Mouse (Mus musculus): ENCODE measurements at regions not wholly inside any gene's neighbourhood (a gene's known extent, or its start where the extent isn't known, plus 50 kb on each side); places are given as distances from the start of the nearest gene placed in this dataset.

GRCm38 (mm10) chr3:149625497-149625896, 635.1 kb upstream of the Adgrl2 start:
- no peak for DNase-seq (ENCODE audit: low spot score in 2 of 2)

DNA sequence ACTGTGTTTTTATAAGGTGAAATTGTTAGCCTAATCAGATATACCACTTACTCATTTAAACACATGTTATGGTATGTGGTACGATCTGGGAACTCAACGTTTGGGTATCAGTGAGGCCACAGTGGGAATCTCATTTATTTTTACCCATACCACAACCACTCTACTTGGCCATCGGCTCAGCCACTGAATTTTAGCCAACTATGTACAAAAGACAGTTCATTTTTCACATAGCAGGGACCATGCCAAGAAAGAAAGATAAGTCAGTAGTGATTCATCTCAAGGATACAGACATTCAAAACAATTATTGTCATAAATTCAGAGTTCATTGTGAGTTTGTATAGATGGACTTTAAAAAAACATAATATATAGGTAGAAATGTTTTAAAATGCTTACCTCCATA, 634.7 kb upstream of the Adgrl2 start:
- no peak for DNase-seq (ENCODE audit: low spot score in 2 of 2)

DNA sequence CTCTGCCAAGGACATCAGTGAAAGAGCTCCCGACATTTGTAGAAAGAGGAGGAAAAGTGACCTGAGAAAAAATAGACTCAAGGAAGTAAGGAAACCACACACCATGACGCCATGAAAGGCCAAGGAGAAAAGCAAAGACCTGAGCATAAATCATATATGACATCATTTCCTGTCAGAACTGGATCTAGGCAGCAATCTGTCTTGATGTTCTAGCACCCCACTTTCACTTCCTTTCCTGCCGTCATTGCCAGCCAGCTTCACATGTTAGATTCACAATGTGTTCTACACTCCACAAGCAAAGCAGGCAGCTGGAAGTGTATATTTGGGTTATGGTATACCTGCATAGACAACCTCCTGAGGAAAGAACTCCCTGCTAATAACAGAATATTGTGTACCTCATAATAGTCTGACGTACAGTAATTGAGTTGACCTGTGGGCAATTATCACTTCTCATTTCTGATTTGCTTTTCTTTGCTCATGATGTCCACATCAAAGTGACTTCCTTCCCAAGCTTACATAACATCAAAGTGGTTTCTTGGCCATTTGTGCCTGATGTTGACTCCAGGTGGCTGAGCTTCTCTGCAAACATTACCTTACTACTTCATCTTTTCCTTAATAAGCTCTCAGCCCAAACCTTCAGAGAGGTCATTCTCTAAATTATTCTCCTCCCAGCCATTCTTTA, 633.6 kb upstream of the Adgrl2 start:
- DNase-seq (ENCODE audit: low spot score in 2 of 2) = no peak

DNA sequence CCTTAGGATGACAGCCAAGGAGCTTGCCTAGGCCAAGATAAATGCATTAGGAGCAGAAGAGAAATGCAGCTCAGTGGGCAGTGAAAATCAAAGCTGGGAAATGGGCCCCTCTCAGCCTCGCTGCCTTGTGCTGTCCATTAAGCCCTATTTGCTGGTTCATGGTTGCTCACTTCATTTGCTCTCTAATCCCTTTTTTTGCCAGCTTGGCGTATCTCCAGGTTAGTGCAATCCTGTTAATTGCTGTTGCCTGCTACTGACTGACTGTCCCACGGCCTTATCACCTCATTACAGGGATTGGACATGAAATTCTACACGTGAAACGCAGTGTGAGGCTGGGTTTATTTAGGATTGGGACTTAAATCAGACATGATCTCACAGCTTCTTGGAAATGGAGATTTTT, 613.5 kb upstream of the Adgrl2 start:
- no peak for DNase-seq (ENCODE audit: low spot score in 2 of 2)

- peak in 1 of 2 experiments; percentile 3 for DNase-seq (ENCODE audit: low spot score in 2 of 2)
These were observed 610.9 kb upstream of the Adgrl2 start for GRCm38 (mm10) chr3:149601276-149601675.

DNA sequence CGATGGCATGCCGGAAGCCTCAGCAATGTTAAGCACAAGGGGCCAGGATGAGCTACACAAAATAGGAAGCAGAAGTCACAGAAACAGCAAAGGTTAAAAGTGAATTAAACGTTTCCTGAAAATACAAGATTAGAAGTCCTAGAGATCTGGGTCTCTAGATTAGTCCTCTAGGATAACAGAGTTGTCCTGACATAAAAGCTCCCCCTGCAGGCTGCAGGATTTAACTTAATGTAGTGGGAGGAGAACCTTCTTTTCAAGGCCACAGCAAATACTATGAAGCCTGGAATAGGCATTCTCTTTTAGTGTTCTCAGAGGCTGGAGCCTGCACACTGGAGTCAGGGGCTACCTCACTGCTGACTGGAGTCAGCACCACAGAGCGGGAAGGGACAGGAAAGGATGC, 604.1 kb upstream of the Adgrl2 start:
- no peak for DNase-seq (ENCODE audit: low spot score in 2 of 2)

- no peak for DNase-seq (ENCODE audit: low spot score in 2 of 2)
These were observed 595.4 kb upstream of the Adgrl2 start for GRCm38 (mm10) chr3:149585769-149586168.

- DNase-seq (ENCODE audit: low spot score in 2 of 2) = no peak
These were observed 590.8 kb upstream of the Adgrl2 start for GRCm38 (mm10) chr3:149581141-149581540.

- no peak for DNase-seq (ENCODE audit: low spot score in 2 of 2)
These were observed 585.3 kb upstream of the Adgrl2 start for GRCm38 (mm10) chr3:149575678-149576077.

GRCm38 (mm10) chr3:149566853-149567252, 576.5 kb upstream of the Adgrl2 start:
- no peak for DNase-seq (ENCODE audit: low spot score in 2 of 2)

DNA sequence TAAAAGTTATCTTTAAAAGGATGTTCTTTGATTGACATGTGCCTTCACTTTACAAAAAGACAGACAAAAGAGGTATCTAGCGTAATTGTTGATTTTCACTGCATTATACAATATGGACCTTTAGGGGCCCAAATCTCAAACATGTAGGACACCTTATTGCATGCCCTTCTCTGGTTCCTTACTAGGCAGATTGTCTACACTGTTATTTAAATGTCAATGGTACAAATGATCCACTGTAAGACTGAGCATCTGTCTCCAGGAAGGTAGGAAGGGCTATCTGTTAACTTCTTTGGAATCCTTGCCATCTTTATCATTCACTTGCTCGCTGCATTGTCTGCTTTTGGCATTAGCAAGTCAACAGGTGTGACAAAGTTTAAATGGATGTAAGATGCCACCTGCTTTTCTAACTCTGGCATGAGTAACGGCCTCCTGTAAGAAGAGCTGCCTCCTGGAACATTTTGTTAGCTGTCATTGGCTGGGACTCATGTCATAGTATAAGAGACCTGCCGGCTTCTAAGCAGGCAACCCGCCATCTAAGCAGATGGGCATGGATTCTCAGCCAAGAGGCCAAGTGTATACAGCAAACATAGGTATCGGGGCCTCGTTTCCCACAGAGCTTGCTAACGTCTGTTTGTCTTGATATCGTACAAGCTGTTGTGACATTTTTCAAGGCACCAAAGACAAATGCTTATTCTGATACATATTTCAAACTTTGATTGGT, 560.0 kb upstream of the Adgrl2 start:
- DNase-seq (ENCODE audit: low spot score in 2 of 2) = no peak

DNA sequence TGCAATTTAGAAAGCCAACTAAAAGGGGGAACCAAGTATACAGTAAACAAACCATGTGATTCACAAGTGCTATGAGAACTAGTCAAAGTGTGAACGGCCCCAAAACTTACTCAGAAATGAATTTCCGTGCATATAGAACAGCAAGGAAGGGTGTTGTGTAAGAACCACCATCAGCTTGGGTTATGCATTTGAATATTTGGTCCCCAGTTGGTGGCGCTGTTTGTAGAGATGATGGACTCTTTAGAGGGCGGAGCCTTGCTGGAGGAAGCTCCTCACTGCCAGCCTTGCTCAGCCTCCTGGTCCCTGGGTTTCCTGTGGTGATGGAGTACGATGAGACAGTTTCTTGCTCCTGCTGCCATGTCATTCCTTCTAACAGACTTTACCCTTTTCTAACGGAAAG, 556.7 kb upstream of the Adgrl2 start:
- no peak for DNase-seq (ENCODE audit: low spot score in 2 of 2)

GRCm38 (mm10) chr3:149546256-149546655, 555.9 kb upstream of the Adgrl2 start:
- no peak for DNase-seq (ENCODE audit: low spot score in 2 of 2)

GRCm38 (mm10) chr3:149534183-149534582, 543.8 kb upstream of the Adgrl2 start:
- DNase-seq (ENCODE audit: low spot score in 2 of 2) = no peak

GRCm38 (mm10) chr3:149530026-149530607, 539.8 kb upstream of the Adgrl2 start:
- DNase-seq (ENCODE audit: low spot score in 2 of 2) = no peak

DNA sequence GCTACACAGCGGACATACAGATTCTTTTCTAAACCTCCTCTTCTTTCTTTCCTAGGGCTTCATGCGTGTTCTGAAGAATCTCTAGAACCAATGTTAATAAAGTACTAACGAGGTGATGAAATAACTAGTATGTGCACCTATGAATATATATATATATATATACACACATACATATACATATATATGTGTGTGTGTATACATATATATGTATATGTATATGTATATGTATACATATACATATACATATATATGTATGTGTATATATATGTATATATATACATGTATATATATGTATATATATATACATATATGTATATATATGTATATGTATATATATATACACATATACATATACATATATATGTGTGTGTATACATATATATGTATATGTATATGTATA, 536.2 kb upstream of the Adgrl2 start:
- DNase-seq (ENCODE audit: low spot score in 2 of 2) = no peak

DNA sequence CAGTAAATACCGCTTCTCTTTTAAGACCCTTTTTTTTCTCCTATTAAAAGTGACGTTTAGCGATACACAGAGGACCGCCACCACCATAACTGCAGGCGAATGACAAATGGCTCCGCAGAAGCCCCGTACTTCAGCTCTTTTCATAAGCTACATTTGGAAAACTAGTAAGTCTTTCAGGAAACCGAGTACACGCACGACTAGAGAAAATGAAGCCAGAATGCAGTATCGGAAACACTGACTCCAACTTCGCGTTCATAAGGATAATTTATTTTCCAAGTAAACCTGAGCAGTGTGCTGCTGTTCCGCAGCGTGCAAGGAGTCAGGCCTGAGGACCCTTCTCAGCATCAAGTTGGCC, 529.2 kb upstream of the Adgrl2 start:
- DNase-seq (ENCODE audit: low spot score in 2 of 2) = peak in 1 of 2 experiments; percentile 2

DNA sequence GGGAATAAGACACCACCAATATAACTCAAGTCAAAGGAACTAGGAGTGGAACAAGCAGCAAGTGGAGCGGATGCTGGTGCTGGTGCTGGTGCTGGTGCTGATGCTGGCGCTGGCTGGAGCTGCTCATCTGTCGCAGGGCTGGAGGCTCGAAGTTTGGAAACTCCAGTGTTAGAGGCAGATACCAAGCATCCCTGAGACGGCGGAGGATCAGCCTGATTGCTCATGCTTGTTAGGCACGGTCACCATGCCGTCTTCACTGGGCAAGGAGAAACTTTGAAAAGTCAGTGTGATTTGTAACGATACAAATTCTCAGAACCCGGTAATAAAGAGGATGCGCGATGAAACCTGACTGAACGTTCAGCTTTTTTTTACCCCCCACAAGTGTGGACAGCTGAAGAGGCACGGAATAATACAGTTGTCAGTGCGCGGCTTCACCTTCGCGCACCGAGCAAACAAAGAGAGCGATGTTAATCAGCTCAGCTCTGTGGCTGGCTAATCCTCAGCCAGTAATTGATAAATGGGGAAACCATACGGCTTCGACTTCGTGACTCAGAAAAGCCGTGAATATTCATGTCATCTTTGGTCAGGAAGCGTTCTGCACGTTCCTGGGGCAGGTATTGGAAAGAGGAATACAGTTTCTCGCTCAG, 528.7 kb upstream of the Adgrl2 start:
- peak; percentile 3 to 7 for DNase-seq (ENCODE audit: low spot score in 2 of 2)

- no peak for DNase-seq (ENCODE audit: low spot score in 2 of 2)
These were observed 527.2 kb upstream of the Adgrl2 start for GRCm38 (mm10) chr3:149517537-149517936.

DNA sequence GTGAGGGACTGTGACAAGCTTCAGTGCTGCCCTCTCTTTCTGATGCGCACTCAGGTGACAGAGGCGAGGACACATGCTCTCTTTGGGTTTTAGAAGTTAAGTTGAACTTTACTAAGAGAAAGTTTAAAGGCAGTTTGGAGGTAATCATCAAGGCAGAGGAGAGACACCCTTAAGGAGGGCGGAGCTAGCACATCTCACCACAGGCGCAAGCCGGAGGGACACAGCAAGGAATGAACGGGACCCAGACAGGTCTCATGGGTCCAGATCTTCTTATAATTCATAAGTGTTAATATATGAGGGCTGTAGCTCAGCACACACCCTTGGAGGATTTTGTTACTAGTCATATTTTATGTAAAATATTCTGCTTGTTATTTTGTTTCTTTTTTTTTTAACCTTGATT, 518.8 kb upstream of the Adgrl2 start:
- no peak for DNase-seq (ENCODE audit: low spot score in 2 of 2)

DNA sequence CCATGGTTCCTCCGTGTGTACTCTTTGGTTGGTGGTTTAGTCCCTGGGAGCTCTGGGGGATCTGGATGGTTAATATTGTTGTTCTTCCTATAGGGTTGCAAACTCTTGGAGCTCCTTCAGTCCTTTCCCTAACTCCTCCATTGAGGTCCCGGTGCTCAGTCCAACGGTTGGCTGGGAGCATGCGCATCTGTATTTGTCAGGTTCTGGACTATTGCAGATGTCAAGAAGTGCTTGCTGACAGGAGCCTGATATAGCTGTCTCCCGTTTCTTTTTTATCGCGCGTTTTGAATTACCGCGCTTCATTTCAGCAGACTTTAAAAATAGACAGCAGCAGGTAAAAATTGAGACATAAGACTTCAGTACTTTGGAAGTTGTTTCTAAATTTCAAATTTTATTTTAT, 518.3 kb upstream of the Adgrl2 start:
- no peak for DNase-seq (ENCODE audit: low spot score in 2 of 2)

DNA sequence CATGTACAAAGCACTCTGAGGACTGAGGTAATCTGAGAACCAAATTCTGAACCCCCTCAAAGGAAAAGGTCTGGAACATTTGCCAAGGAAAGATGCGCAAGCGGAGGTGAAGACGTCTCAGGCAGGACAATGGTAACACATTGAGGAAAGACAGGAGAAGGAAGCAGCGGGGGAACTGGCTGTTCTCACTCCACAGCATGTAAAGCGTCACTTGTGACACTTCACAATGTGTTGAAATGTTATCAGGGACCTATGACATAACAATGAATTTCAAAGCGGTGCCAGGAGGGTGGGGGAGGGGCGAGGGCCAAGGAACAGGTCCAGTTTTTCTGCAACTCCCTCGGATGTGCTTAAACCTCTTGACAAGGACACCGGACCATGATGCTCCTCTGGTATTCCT, 515.3 kb upstream of the Adgrl2 start:
- no peak for DNase-seq (ENCODE audit: low spot score in 2 of 2)

DNA sequence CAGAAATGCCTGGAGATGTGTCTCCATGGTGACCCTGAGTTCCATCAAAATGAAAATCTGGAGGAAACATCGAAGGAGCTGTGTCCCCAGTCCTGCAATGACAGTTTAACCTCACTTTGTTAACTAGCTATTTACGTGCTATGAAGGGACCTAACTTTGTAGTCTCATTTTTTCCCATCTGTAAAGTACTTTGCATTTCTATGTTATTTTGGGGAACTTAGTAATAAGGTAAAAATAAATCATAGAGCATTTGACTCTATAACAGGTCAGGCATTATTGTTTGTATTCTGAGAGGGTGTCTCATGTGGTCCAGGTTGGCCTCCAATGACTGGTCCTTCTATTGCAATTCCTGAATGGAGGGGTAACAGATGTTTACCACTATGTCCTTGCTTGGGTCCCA, 513.6 kb upstream of the Adgrl2 start:
- DNase-seq (ENCODE audit: low spot score in 2 of 2) = no peak

All from frontal cortex, postnatal 36 days (tissue).